Mouse (Mus musculus) midbrain, embryonic 11.5 days (tissue): ENCODE measurements around the gene Hoxc12. TPM values are rescaled to one million over a fixed set of nuclear protein-coding genes. Genes with fewer than 3 reads are reported as not detected.

Experiments
- ATAC-seq: fragments of 200-750 bp; cut with Nextera tagmentation; 2 replicates; pipeline ENCODE4 v1.8.0; 2017; ENCODE audit warnings: moderate TSS enrichment, moderate library complexity; ENCODE audit not compliant: low FRiP score
- DNase-seq: peaks from one replicate; pipeline ENCODE4 v3.0.0; 2015; ENCODE audit warnings: low spot score; ENCODE audit errors: missing footprints
- H3K27ac ChIP-seq: fragments of 300-500 bp; sonication (generic); 2 replicates; pipeline ENCODE4 v1.5.1; 2014; ENCODE audit warnings: low read depth, low read length
- H3K27me3 ChIP-seq: fragments of 300-500 bp; sonication (generic); 2 replicates; pipeline ENCODE4 v1.6.1; 2014; ENCODE audit warnings: mild to moderate bottlenecking, low read length, moderate library complexity, mixed read lengths; ENCODE audit not compliant: control insufficient read depth, insufficient read depth
- H3K36me3 ChIP-seq: fragments of 300-500 bp; sonication (generic); 2 replicates; pipeline ENCODE4 v1.6.1; 2014; ENCODE audit warnings: mild to moderate bottlenecking, low read length, moderate library complexity, mixed read lengths; ENCODE audit not compliant: control insufficient read depth, insufficient read depth
- H3K4me1 ChIP-seq: fragments of 300-500 bp; sonication (generic); 2 replicates; pipeline ENCODE4 v1.6.1; 2014; ENCODE audit warnings: low read length; ENCODE audit not compliant: control insufficient read depth, insufficient read depth
- H3K4me2 ChIP-seq: fragments of 300-500 bp; sonication (generic); 2 replicates; pipeline ENCODE4 v1.6.1; 2014; ENCODE audit warnings: mild to moderate bottlenecking, moderate library complexity
- H3K4me3 ChIP-seq: fragments of 300-500 bp; sonication (generic); 2 replicates; pipeline ENCODE4 v1.5.1; 2014; ENCODE audit warnings: low read depth, low read length
- H3K9ac ChIP-seq: fragments of 300-500 bp; sonication (generic); 2 replicates; pipeline ENCODE4 v1.6.1; 2014; ENCODE audit warnings: low read length
- H3K9me3 ChIP-seq: fragments of 300-500 bp; sonication (generic); 2 replicates; pipeline ENCODE4 v1.6.1; 2016; ENCODE audit warnings: low read length; ENCODE audit not compliant: control insufficient read depth
- WGBS: fragments of 180-500 bp; shearing (Covaris S2); extraction: QIAGEN DNeasy Blood & Tissue Kit; methylation state at CpG from one replicate; pipeline ENCODE4 v1.1.7; 2014; 5-methylcytosine and 5-hydroxymethylcytosine counted together
- polyA plus RNA-seq: library from polyadenylated mRNA; unstranded; fragments of >200 nt; fragmentation: Nextera tagmentation; extraction: Ambion mirVana; gene quantifications from 2 replicates; pipeline ENCODE4 v1.2.1, GENCODE M21; 2014

The Hoxc12 gene
- polyA plus RNA-seq, 1 experiment from 2014 or later: not detected

DNA sequence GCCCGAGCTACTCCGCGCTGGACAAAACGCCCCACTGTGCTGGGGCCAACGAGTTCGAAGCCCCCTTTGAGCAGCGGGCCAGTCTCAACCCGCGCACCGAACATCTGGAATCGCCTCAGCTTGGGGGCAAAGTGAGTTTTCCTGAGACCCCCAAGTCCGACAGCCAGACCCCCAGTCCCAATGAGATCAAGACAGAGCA lies 30.7 kb downstream of the Hoxc12 start, which contains the start of gene Hoxc5:
Gene Hoxc5, plus strand, starts transcription at position 132 of the 199 bp plus-strand sequence.
- H3K36me3 ChIP-seq: no peaks in the 10 kb centered on the region
- H3K4me2 ChIP-seq: peak within 1 kb of the TSS; percentile 19; the same call in 1 of the 2 replicates
- no peak within 1 kb of the TSS for H3K27ac ChIP-seq
- H3K27me3 ChIP-seq: peaks cover 99% of the 10 kb centered on the region
- no peak within 1 kb of the TSS for H3K9ac ChIP-seq
- DNase-seq (no peak), ATAC-seq (no peak)
- peak within 1 kb of the TSS; percentile 7; the same call in 1 of the 2 replicates for H3K4me3 ChIP-seq
- H3K9me3 ChIP-seq: no peaks in the 10 kb centered on the region
- WGBS: 3% methylated on average over 12 of the region's 12 CpGs
- no peaks in the 10 kb centered on the region; the same call in 1 of the 2 replicates for H3K4me1 ChIP-seq

DNA sequence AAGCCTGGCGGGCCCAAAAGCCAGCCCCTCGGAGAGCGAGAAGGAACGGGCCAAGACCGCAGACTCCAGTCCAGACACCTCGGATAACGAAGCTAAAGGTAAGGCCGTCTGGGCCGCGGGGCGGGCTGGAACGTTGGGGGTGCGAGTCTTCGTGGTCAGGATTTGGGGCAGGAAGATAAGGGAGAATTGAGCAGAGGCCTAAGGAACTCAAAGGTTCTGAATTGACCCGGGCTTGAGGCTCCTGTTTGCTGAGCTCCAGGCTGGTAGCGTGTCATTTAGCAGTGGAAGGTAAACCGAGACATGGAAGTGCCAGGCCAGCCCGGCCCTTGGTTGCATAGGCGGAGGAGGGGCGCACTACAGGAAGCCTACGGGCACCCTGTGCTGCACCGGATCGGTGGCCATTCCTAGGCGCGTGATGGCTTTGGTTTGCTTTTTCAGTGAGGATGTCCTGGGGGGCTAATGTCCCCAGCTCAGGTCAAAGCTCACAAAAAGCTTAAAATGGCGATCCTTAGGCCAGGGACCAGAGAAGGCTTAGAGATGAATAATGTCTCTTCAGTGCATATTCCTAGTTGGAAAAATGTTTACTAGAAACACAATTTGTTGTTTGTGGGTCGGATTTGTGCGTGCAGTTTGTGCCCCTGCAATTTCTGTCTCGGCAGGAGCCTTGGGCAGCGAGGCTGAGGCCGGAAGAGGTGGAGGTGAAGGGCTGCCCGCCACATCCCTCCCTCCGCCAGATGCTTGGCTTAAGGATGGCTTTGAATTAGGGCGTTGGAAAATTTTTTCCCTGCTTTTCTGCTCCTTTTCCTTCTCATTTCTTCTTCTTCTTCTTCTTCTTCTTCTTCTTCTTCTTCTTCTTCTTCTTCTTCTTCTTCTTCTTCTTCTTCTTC lies 31.2 kb downstream of the Hoxc12 start:
- H3K4me3 ChIP-seq: no peak overlapping the region

DNA sequence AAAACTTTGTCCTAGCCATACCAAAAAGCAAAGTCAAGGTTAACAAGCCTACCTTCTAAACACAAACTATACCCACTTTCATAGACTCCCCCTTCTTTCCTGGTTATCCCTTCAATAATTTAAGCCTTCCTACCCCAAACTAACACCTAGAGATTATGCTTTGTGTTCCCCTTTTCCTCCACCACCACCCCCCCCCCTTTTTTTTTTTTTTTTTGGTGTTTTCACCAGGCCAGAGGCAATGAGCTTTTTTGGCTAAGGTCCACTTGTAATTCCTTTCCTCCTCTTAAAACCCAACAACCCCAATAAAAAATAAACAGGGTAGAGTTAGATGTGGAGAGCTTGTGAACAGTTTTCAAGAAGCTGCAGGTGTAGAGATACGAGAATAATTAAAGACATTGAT lies 32.7 kb downstream of the Hoxc12 start:
- DNase-seq (no peak), ATAC-seq (no peak)
- Histone ChIP-seq H3K27me3 (peaks cover 99% of the 10 kb centered on the region), H3K4me1 (no peaks in the 10 kb centered on the region; the same call in 1 of the 2 replicates), H3K9me3 (no peaks in the 10 kb centered on the region), H3K36me3 (no peaks in the 10 kb centered on the region), H3K9ac (no peak overlapping the region), H3K4me2 (no peak overlapping the region), H3K27ac (no peak overlapping the region), H3K4me3 (no peak overlapping the region)
- 21% methylated on average over 1 of the region's 1 CpGs for WGBS

More for the DNA sequence above, 31.2 kb downstream of the Hoxc12 start:
- no peaks in the 10 kb centered on the region for H3K36me3 ChIP-seq
- no peak overlapping the region for H3K4me2 ChIP-seq
- H3K9me3 ChIP-seq: no peaks in the 10 kb centered on the region
- H3K9ac ChIP-seq: no peak overlapping the region
- WGBS: 1% methylated on average over 34 of the region's 34 CpGs
- peak; percentile 94 for DNase-seq
- H3K4me1 ChIP-seq: no peaks in the 10 kb centered on the region; the same call in 1 of the 2 replicates
- ATAC-seq: no peak
- peaks cover 99% of the 10 kb centered on the region for H3K27me3 ChIP-seq
- no peak overlapping the region for H3K27ac ChIP-seq

DNA sequence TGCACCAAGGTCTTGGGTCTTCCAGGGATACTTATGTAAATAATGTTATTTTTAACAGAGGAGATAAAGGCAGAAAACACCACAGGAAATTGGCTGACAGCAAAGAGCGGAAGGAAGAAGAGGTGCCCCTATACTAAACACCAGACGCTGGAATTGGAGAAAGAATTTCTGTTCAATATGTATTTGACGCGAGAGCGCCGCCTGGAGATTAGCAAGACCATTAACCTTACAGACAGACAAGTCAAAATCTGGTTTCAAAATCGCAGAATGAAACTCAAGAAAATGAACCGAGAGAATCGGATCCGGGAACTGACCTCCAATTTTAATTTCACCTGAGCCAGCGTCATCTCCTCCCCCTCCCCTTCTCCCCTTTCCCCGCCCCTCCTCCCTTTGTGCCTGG lies 34.2 kb downstream of the Hoxc12 start:
- Histone ChIP-seq H3K4me2 (no peak overlapping the region), H3K27me3 (peaks cover 98% of the 10 kb centered on the region), H3K4me3 (no peak overlapping the region), H3K4me1 (no peaks in the 10 kb centered on the region; the same call in 1 of the 2 replicates), H3K9me3 (no peaks in the 10 kb centered on the region), H3K36me3 (no peaks in the 10 kb centered on the region), H3K9ac (no peak overlapping the region), H3K27ac (no peak overlapping the region)
- ATAC-seq: no peak
- DNase-seq: no peak
- WGBS: 2% methylated on average over 12 of the region's 12 CpGs

DNA sequence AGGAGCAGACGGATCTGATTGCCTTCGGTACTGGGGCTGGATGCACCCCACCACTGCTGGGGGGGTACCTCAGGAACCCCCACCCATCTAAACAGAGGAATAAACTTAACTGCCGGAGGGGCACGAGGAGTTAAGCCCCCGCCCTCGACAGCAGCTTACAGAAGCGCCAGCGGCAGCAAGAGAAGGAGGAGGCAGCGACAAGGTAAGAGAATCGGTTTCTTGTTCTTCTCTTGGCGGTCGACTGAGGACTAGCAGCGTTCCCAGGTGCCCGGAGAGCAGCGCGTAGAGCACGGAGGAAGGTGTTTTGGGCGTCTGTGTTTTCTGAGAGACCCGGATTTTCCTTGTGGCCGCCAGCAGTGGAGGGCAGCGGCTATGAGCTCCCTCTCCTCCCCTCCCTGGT lies 35.7 kb downstream of the Hoxc12 start:
- H3K4me1 ChIP-seq: no peaks in the 10 kb centered on the region
- no peak overlapping the region for H3K4me2 ChIP-seq
- ATAC-seq: no peak
- no peak overlapping the region for H3K9ac ChIP-seq
- no peaks in the 10 kb centered on the region for H3K36me3 ChIP-seq
- WGBS: 1% methylated on average over 21 of the region's 21 CpGs
- no peaks in the 10 kb centered on the region for H3K9me3 ChIP-seq
- H3K4me3 ChIP-seq: no peak overlapping the region
- DNase-seq: peak; percentile 94
- peaks cover 97% of the 10 kb centered on the region for H3K27me3 ChIP-seq
- no peak overlapping the region for H3K27ac ChIP-seq

DNA sequence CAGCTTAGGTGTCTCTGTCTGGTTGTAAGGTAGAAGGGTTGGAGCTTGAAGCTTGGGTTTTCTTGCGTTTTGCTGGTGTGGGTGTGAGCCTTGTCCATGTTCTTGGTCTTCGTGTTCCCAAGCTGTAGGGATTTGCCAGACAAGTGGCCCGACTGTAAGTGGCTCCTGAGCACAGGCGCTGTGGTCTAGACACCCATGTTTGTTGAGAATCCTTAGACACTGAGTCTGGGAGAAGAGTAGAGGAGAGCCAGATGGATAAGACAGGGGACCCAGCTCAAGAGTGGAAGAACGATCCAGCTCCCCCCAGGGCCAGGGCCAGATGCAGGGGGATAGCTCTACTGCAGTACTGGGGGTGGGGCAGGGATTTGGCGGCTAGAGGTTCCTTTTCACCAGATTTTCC lies 36.2 kb downstream of the Hoxc12 start:
- H3K27ac ChIP-seq: no peak overlapping the region
- no peaks in the 10 kb centered on the region for H3K4me1 ChIP-seq
- H3K4me2 ChIP-seq: no peak overlapping the region
- H3K4me3 ChIP-seq: no peak overlapping the region
- no peak overlapping the region for H3K9ac ChIP-seq
- H3K9me3 ChIP-seq: no peaks in the 10 kb centered on the region
- DNase-seq: peak; percentile 92
- no peaks in the 10 kb centered on the region for H3K36me3 ChIP-seq
- 0% methylated on average over 6 of the region's 6 CpGs for WGBS
- H3K27me3 ChIP-seq: peaks cover 97% of the 10 kb centered on the region
- ATAC-seq: no peak

DNA sequence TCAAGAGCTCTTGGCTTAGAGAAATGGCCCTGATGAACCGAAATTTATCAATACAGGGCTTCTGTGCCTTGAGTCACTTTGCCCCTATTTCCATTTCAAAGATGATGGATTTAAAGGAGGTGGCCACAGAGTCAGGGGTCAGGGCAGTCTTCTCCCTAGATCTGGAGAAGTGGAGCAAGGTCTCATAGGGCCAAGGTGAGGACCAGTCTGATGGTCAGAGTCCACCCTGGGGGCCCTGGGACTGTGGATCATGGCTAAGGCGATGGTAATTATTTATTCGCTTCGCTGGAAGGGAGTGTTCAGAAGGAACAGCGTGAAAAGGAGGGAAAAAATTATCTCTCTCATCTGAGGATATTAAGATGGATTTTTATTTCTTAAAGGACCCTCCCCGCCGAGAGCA lies 38.5 kb downstream of the Hoxc12 start:
- DNase-seq: no peak
- Histone ChIP-seq H3K9ac (no peak overlapping the region), H3K4me3 (no peak overlapping the region), H3K27ac (no peak overlapping the region), H3K9me3 (no peaks in the 10 kb centered on the region), H3K27me3 (peaks cover 98% of the 10 kb centered on the region), H3K36me3 (no peaks in the 10 kb centered on the region), H3K4me2 (no peak overlapping the region), H3K4me1 (no peaks in the 10 kb centered on the region)
- ATAC-seq: no peak
- WGBS: 3% methylated on average over 7 of the region's 7 CpGs

DNA sequence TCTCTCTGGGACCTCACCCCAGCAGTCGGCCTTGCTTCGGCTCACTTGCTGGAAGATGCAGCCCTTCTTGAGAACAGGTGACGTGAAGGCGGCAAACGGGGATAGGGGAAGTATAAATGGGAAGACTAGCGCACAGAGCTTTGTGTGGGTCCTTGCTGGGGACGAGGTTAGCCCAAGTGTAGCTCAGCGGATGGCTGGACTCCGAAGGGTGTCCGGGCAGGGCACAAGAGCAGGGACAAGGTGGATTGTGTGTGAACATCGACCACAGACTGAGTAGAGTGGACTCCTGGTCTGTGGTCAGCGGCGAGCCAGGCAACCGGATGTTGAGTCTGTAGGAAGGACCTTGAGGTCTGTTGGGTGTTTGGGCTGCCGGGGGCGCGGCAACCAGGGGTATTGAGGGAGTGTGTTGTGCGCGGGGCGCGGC lies 39.1 kb downstream of the Hoxc12 start:
- H3K4me3 ChIP-seq: no peak overlapping the region
- DNase-seq (peak; percentile 95), ATAC-seq (no peak)
- no peak overlapping the region for H3K4me2 ChIP-seq
- no peaks in the 10 kb centered on the region for H3K4me1 ChIP-seq
- 1% methylated on average over 21 of the region's 21 CpGs for WGBS
- H3K27ac ChIP-seq: no peak overlapping the region
- H3K27me3 ChIP-seq: peaks cover 98% of the 10 kb centered on the region
- H3K9ac ChIP-seq: no peak overlapping the region
- H3K36me3 ChIP-seq: no peaks in the 10 kb centered on the region
- no peaks in the 10 kb centered on the region for H3K9me3 ChIP-seq

DNA sequence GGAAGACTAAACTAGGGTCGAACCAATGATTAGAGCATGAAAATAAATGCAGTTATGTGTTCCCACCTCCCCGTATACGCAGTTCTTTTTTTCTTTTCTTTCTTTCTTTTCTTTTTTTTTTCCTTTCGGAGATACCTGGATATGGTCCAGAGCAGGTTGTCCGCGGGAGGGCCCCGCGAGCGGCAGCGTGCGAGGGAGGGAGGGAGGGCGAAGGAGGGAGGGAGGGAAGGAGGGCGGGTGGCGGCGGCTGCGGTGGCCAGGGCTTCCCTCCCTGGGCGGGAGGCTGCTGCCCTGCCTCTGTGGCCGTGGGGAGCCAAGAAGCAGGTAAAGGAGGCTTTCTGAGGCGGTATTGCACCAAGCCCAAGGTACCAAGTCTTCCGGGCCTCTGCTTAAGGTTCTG lies 39.6 kb downstream of the Hoxc12 start, which contains the start of gene Hoxc9:
Gene Hoxc9, plus strand, starts transcription at position 269 of the 400 bp plus-strand sequence.
- no peak within 1 kb of the TSS for H3K9ac ChIP-seq
- ATAC-seq (no peak), DNase-seq (no peak)
- no peak within 1 kb of the TSS for H3K4me3 ChIP-seq
- H3K4me1 ChIP-seq: no peaks in the 10 kb centered on the region; the same call in 1 of the 2 replicates
- no peak within 1 kb of the TSS for H3K4me2 ChIP-seq
- H3K9me3 ChIP-seq: no peaks in the 10 kb centered on the region
- peaks cover 98% of the 10 kb centered on the region for H3K27me3 ChIP-seq
- no peaks in the 10 kb centered on the region for H3K36me3 ChIP-seq
- WGBS: under 1% methylated on average over 16 of the region's 20 CpGs
- H3K27ac ChIP-seq: no peak within 1 kb of the TSS
